Mouse (Mus musculus): ENCODE data around the gene Mmp9.

DNA sequence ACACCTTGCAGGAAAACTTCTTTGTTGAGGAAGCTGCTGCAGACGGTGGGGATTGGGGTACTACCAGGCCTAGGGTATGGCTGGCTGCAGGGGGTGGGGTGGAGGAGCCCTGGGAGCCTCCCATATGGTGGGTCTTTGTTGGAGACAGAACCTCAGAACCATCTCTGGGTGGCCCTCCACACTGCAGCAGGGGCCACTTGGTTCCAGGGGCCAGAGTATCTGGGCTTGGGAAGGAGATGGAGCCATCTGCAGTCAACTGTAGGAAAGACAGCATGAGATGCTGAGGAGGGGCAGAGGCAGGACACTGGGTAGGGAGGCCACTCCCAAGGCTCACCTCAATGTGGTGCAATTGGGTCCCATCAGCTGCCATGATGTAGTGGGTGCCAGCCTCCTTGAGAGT lies 45.9 kb upstream of the Mmp9 start:
- TF ChIP-seq CTCF (IDR thresholded peaks at IDR 0.05; ENCODE audit: control insufficient read depth, insufficient read depth, low read length), result no peak
- no peak for TF ChIP-seq POLR2A (IDR thresholded peaks at IDR 0.05; ENCODE audit: borderline replicate concordance, control insufficient read depth, low read depth, low read length)
